Mouse (Mus musculus) liver, embryonic 14.5 days (tissue): ENCODE measurements around the gene Mfsd4a. TPM values are rescaled to one million over a fixed set of nuclear protein-coding genes. Genes with fewer than 3 reads are reported as not detected.

Experiments used
- ATAC-seq: fragments of 200-750 bp; cut with Nextera tagmentation; 2 replicates; pipeline ENCODE4 v1.8.0; 2017; ENCODE audit warnings: moderate number of reproducible peaks, mild to moderate bottlenecking, moderate library complexity; ENCODE audit not compliant: insufficient read depth
- DNase-seq, 3 experiments: peaks; one replicate each; pipeline ENCODE4 v3.0.0-alpha.2; 2012 to 2013; ENCODE audit warnings: low read depth in 3 of 3, low spot score in 3 of 3
- H3K27ac ChIP-seq: fragments of 300-500 bp; sonication (generic); 2 replicates; pipeline ENCODE4 v1.5.1; 2014; ENCODE audit warnings: moderate library complexity, mild to moderate bottlenecking, control low read depth, inconsistent platforms
- H3K27me3 ChIP-seq: fragments of 300-500 bp; sonication (generic); 2 replicates; pipeline ENCODE4 v1.6.1; 2014; ENCODE audit warnings: mild to moderate bottlenecking, low read length, moderate library complexity; ENCODE audit not compliant: control insufficient read depth, insufficient read depth
- H3K36me3 ChIP-seq: fragments of 300-500 bp; sonication (generic); replicated peaks from 2 replicates; pipeline ENCODE4 v1.6.1; 2014; ENCODE audit warnings: low read depth; ENCODE audit not compliant: control insufficient read depth, insufficient read depth
- H3K4me1 ChIP-seq, 2 experiments: fragments of 200-500 bp in 1 of 2; fragments of 300-500 bp in 1 of 2; sonication (generic) in 1 of 2; replicated peaks; 2 replicates each; pipeline ENCODE4 v1.6.1; 2012 to 2014; ENCODE audit warnings: antibody characterized with exemption in 1 of 2, inconsistent platforms in 1 of 2, low read length in 1 of 2; ENCODE audit not compliant: control insufficient read depth in 2 of 2, insufficient read depth in 2 of 2
- H3K4me2 ChIP-seq: fragments of 300-500 bp; sonication (generic); 2 replicates; pipeline ENCODE4 v1.6.1; 2014; ENCODE audit warnings: low read depth, mild to moderate bottlenecking, control low read depth, moderate library complexity
- H3K4me3 ChIP-seq, 2 experiments: fragments of 200-500 bp in 1 of 2; fragments of 300-500 bp in 1 of 2; sonication (generic) in 1 of 2; 2 replicates each; pipeline ENCODE4 v1.5.1; 2012 to 2014; ENCODE audit warnings: low read depth in 2 of 2, low read length in 2 of 2, mild to moderate bottlenecking in 2 of 2, control low read depth in 1 of 2, inconsistent platforms in 1 of 2, moderate library complexity in 1 of 2; ENCODE audit not compliant: insufficient read depth in 1 of 2
- H3K9ac ChIP-seq: fragments of 300-500 bp; sonication (generic); replicated peaks from 2 replicates; pipeline ENCODE4 v1.6.1; 2014; ENCODE audit warnings: mild to moderate bottlenecking, control low read depth, moderate library complexity
- H3K9me3 ChIP-seq: fragments of 300-500 bp; sonication (generic); 2 replicates; pipeline ENCODE4 v1.6.1; 2016; ENCODE audit warnings: low read length, mixed read lengths; ENCODE audit not compliant: control insufficient read depth
- CTCF ChIP-seq: IDR thresholded peaks from 2 replicates; pipeline ENCODE4 v1.5.1; 2016; ENCODE audit warnings: antibody characterized with exemption, low read depth, control low read depth
- EP300 ChIP-seq: IDR thresholded peaks from 2 replicates; pipeline ENCODE4 v1.6.1; 2016; ENCODE audit warnings: antibody characterized with exemption, low read depth
- WGBS: fragments of 180-500 bp; shearing (Covaris S2); extraction: QIAGEN DNeasy Blood & Tissue Kit; methylation state at CpG from one replicate; pipeline ENCODE4 v1.1.7; 2014; ENCODE audit not compliant: insufficient replicate concordance; 5-methylcytosine and 5-hydroxymethylcytosine counted together
- polyA plus RNA-seq, 2 experiments: library from polyadenylated mRNA; depleted of rRNA in 1 of 2; stranded (reverse) in 1 of 2; unstranded in 1 of 2; fragments of >200 nt; fragmentation: Nextera tagmentation in 1 of 2; extraction: Ambion mirVana in 1 of 2; gene quantifications; 2 replicates each; pipeline versions ENCODE4 v1.2.1 to v1.2.3; 2012 to 2014

The Mfsd4a gene
- polyA plus RNA-seq, 2 experiments = 0.02 to 2.6 TPM

GRCm38 (mm10) chr1:132011785-132012184 lies 56.1 kb downstream of the Mfsd4a start:
- H3K4me1 ChIP-seq = peaks cover 10 to 14% of the 10 kb centered on the region in 2 experiments
- no peak overlapping the region for H3K4me3 ChIP-seq
- no peak overlapping the region for H3K9ac ChIP-seq
- no peak overlapping the region for H3K27ac ChIP-seq
- DNase-seq (no peak), ATAC-seq (no peak)
- TF ChIP-seq EP300 (no peak), CTCF (no peak)
- 68% methylated on average over 2 of the region's 2 CpGs for WGBS
- H3K4me2 ChIP-seq = no peak overlapping the region
- no peaks in the 10 kb centered on the region for H3K27me3 ChIP-seq
- H3K9me3 ChIP-seq = no peaks in the 10 kb centered on the region
- peaks cover 16% of the 10 kb centered on the region; the same call in 1 of the 2 replicates for H3K36me3 ChIP-seq

GRCm38 (mm10) chr1:132010632-132011501 lies 57.0 kb downstream of the Mfsd4a start:
- H3K9ac ChIP-seq = no peak overlapping the region
- WGBS = 58% methylated on average over 17 of the region's 17 CpGs
- H3K4me1 ChIP-seq = peaks cover 10 to 17% of the 10 kb centered on the region in 2 experiments
- TF ChIP-seq CTCF (no peak), EP300 (no peak)
- peaks cover 12% of the 10 kb centered on the region; the same call in 1 of the 2 replicates for H3K36me3 ChIP-seq
- no peak overlapping the region for H3K27ac ChIP-seq
- H3K9me3 ChIP-seq = no peaks in the 10 kb centered on the region
- no peak for ATAC-seq
- H3K4me3 ChIP-seq = no peak overlapping the region
- no peak for DNase-seq
- H3K27me3 ChIP-seq = no peaks in the 10 kb centered on the region
- peak overlapping the region; percentile 86 for H3K4me2 ChIP-seq

- Histone ChIP-seq H3K4me1 (peaks cover 10 to 17% of the 10 kb centered on the region in 2 experiments), H3K36me3 (no peaks in the 10 kb centered on the region; the same call in 1 of the 2 replicates), H3K9ac (peak overlapping the region; percentile 91), H3K27ac (peak overlapping the region; percentile 83), H3K4me2 (peak overlapping the region; percentile 86), H3K4me3 (peak overlapping the region; percentile 69 to 80), H3K9me3 (no peaks in the 10 kb centered on the region), H3K27me3 (no peaks in the 10 kb centered on the region)
- TF ChIP-seq EP300 = no peak
- TF ChIP-seq CTCF = no peak
- DNase-seq = no peak
- ATAC-seq = no peak
- 15% methylated on average over 8 of the region's 8 CpGs for WGBS
Observed at GRCm38 (mm10) chr1:132008881-132009644, 58.8 kb downstream of the Mfsd4a start.

- H3K27me3 ChIP-seq = no peaks in the 10 kb centered on the region
- H3K9me3 ChIP-seq = no peaks in the 10 kb centered on the region
- DNase-seq (peak; percentile 71 to 77 (median 72)), ATAC-seq (peak; percentile 92)
- peak overlapping the region; percentile 91 for H3K9ac ChIP-seq
- H3K4me3 ChIP-seq = peak overlapping the region; percentile 80 to 84
- H3K27ac ChIP-seq = peak overlapping the region; percentile 83
- peak; percentile 17; the same call in 1 of the 2 replicates for TF ChIP-seq CTCF
- 0 out of 2 replicates have a peak, but pooled peaks have one; percentile 22 for TF ChIP-seq EP300
- WGBS = under 1% methylated on average over 72 of the region's 72 CpGs
- no peaks in the 10 kb centered on the region; the same call in 1 of the 2 replicates for H3K36me3 ChIP-seq
- H3K4me1 ChIP-seq = peaks cover 10 to 17% of the 10 kb centered on the region in 2 experiments
- peak overlapping the region; percentile 86 for H3K4me2 ChIP-seq
Observed at GRCm38 (mm10) chr1:132007828-132008827, 59.7 kb downstream of the Mfsd4a start.
